Mouse (Mus musculus) ovary, adult 18-20 months (tissue): ENCODE measurements around the gene Gm9049.
A peak's percentile ranks its signal among the peaks of the same experiment; 100 is the strongest.
"Not testable (repeated sequence)": the region's sequence is repeated elsewhere in the genome, so short reads cannot be mapped to it uniquely, and the experiment has no call there.

Experiments
- DNase-seq: peaks from one replicate; pipeline ENCODE4 v3.0.0; 2022; ENCODE audit warnings: low spot score, mixed read lengths

Gm9049 gene

DNA sequence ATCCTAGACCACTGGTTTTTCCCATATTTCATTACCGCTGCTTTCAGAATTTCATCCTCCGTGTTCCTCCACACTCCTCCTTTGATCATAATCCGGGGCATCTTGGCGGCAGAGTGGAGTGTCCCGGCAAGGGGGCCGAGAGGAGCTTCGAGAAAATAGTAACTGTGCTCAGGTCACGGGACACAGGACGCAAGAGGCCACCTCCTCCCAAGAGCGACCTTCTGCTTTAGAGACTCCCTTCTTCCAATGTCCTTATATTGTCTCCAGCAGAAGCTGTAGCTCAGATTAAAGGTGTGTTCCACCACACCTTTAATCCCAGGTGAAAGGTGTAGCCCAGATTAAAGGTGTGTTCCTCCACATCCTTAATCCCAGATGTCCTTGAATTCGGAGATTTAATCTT, at the start of gene Gm9049:
Gene Gm9049 (minus strand): TSS at position 101 of the 400 bp plus-strand sequence.
- not testable (repeated sequence) for DNase-seq

DNA sequence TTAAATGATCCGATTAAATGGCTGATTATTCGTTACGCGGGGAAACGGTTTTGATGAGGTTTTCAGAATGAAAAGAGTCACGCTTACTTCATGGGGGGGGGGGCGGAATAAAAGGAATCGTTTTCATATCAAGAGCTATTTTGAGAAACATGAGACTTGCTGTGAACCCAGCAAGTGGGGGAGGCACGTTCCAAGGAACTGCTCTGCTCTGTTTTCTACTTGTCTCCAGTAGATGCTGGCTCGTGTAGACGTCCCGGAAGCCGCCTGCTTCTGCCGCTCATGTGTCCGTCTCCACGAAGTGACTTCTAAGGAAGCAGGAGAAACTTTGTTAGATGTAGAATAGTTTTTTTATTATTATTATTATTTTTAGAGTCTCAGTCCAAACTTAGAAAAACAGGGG, 46.0 kb upstream of the Gm9049 start:
- no peak for DNase-seq

DNA sequence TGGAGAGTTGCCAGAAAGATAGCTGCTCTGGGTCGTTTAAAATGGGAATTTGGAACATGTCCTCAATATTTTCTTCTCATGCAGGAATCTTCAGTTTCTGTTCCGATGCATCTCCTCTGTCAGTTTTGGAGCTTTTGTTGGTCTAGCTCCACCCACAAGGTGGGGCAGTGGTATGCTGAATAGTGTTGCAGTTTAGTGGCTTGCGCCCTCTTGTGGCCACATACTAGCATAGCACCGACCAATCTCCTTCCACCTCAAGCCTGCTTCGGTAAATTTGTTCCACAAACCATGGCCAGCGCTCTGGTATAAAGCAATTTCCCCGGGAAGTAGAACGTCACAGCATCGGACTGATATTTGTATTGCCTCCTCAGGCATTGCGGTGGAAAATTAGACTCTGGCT, 16.5 kb upstream of the Gm9049 start:
- peak; percentile 55 for DNase-seq

DNA sequence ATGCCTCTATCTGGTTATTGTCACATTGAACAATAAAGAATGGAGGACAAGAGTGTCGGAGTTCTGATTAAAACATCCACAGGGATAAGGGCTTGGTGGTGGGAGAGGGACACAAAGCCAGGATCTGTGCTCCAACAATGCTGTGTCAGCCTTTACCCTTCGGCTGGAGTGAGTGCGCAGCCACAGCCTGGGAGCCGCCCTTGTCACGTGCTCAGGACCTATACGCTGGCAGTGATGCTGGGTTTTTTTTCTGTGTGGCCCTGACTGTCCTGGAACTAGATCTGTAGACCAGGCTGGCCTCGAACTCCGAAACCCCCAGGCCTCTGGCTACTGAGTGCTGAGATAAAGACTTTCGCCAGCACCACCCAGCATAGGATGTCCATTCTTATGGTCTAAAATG, 15.6 kb upstream of the Gm9049 start:
- DNase-seq, result no peak

DNA sequence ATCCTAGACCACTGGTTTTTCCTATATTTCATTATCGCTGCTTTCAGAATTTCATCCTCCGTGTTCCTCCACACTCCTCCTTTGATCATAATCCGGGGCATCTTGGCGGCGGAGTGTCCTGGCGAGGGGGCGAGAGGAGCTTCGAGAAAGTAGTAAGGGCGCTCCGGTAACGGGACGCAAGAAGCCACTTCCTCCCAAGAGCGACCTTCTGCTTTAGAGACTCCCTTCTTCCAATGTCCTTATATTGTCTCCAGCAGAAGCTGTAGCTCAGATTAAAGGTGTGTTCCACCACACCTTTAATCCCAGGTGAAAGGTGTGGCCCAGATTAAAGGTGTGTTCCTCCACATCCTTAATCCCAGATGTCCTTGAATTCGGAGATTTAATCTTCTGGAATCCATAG, 5.3 kb downstream of the Gm9049 start, which contains the start of gene Gm9048:
Gene Gm9048 (minus strand): TSS at position 101 of the 400 bp plus-strand sequence.
- DNase-seq, result not testable (repeated sequence)

DNA sequence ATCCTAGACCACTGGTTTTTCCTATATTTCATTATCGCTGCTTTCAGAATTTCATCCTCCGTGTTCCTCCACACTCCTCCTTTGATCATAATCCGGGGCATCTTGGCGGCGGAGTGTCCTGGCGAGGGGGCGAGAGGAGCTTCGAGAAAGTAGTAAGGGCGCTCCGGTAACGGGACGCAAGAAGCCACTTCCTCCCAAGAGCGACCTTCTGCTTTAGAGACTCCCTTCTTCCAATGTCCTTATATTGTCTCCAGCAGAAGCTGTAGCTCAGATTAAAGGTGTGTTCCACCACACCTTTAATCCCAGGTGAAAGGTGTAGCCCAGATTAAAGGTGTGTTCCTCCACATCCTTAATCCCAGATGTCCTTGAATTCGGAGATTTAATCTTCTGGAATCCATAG, 10.8 kb downstream of the Gm9049 start, which contains the start of gene Gm9046:
Gene Gm9046 (minus strand): TSS at position 101 of the 400 bp plus-strand sequence.
- DNase-seq, result not testable (repeated sequence)

DNA sequence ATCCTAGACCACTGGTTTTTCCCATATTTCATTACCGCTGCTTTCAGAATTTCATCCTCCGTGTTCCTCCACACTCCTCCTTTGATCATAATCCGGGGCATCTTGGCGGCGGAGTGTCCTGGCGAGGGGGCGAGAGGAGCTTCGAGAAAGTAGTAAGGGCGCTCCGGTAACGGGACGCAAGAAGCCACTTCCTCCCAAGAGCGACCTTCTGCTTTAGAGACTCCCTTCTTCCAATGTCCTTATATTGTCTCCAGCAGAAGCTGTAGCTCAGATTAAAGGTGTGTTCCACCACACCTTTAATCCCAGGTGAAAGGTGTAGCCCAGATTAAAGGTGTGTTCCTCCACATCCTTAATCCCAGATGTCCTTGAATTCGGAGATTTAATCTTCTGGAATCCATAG, 16.2 kb downstream of the Gm9049 start, which contains the start of gene Gm9045:
Gene Gm9045 (minus strand): TSS at position 101 of the 400 bp plus-strand sequence.
- not testable (repeated sequence) for DNase-seq

DNA sequence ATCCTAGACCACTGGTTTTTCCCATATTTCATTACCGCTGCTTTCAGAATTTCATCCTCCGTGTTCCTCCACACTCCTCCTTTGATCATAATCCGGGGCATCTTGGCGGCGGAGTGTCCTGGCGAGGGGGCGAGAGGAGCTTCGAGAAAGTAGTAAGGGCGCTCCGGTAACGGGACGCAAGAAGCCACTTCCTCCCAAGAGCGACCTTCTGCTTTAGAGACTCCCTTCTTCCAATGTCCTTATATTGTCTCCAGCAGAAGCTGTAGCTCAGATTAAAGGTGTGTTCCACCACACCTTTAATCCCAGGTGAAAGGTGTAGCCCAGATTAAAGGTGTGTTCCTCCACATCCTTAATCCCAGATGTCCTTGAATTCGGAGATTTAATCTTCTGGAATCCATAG, 21.6 kb downstream of the Gm9049 start, which contains the start of gene Gm9044:
Gene Gm9044 (minus strand): TSS at position 101 of the 400 bp plus-strand sequence.
- not testable (repeated sequence) for DNase-seq

DNA sequence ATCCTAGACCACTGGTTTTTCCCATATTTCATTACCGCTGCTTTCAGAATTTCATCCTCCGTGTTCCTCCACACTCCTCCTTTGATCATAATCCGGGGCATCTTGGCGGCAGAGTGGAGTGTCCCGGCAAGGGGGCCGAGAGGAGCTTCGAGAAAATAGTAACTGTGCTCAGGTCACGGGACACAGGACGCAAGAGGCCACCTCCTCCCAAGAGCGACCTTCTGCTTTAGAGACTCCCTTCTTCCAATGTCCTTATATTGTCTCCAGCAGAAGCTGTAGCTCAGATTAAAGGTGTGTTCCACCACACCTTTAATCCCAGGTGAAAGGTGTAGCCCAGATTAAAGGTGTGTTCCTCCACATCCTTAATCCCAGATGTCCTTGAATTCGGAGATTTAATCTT, 27.0 kb downstream of the Gm9049 start, which contains the start of gene Gm9040:
Gene Gm9040 (minus strand): TSS at position 101 of the 400 bp plus-strand sequence.
- DNase-seq, result not testable (repeated sequence)

DNA sequence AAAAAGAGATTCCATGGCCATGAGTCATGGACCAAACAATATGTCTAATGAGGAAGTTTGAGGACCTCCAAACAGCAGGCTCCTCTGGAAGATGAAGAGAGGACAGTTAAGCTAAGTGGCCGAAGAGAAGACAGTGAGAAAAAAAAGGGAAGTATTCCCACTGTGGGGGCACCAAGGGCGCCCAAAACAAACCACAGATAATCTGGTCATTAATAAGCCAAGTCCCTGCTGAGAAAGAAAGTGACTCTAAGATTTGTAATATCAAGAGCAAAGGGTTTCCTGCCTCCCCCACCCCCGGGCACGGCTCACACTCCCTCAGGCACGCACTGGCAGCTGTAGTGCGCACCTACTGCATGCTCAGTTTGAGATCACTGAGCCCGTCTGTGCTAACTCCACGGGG, 34.9 kb downstream of the Gm9049 start:
- no peak for DNase-seq

DNA sequence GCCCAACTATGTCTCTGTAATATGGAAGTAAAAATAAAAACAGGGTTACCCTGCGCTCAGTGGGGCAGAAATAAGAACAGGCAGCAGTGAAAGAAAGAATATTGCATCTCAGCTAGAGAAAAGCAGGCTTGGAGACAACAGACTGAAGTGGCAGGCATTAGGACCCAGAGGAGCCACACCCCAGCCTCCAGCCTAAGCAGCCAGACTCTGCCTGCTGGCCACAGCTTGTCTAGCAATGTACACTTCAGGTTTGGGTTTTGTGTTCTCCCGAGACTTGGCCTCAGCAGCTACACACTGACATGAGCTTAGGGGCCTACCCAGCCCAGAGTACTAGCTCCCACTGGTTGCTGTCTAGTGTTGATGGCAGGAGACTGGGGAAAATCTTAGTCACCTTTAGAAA, 51.8 kb downstream of the Gm9049 start:
- DNase-seq, result not testable (repeated sequence)
